8 mouse cellular contexts compared by ENCODE assay signal in genomic region chr6:71757039-71757894, GRCm38 (mm10). TPM values are rescaled to one million over a fixed set of nuclear protein-coding genes. Genes with fewer than 3 reads are reported as not detected.
DNase-seq lines count a peak whose midpoint lies in the region; ATAC-seq and TF ChIP-seq lines count a peak whose summit lies in the region.

No protein-coding gene starts in this region.

- peak; percentile 86 for ATAC-seq in kidney, embryonic 15.5 days (replicated peaks; ENCODE audit: low FRiP score)
- peak; percentile 78 for ATAC-seq in hindbrain, postnatal 0 days
- ATAC-seq in lung, embryonic 15.5 days (ENCODE audit: borderline replicate concordance, extremely low read depth, low FRiP score, low TSS enrichment) = peak; percentile 82; the same call in 1 of the 2 replicates

- no peak for TF ChIP-seq CTCF in cortical plate, adult 2 months (IDR thresholded peaks at IDR 0.05; ENCODE audit: extremely low read depth, insufficient read depth, low read length)
- no peak for TF ChIP-seq CTCF in hindbrain, postnatal 0 days (IDR thresholded peaks at IDR 0.05; ENCODE audit: low read depth)
- no peak for TF ChIP-seq CTCF in cerebellum, adult 2 months (IDR thresholded peaks at IDR 0.05; ENCODE audit: borderline replicate concordance, insufficient read depth, low read depth, low read length)

- H3K27ac ChIP-seq in kidney, embryonic 15.5 days = no peak overlapping the region
- H3K27ac ChIP-seq in cortical plate, adult 2 months (ENCODE audit: insufficient read depth, low read length) = peak overlapping the region; percentile 45; the same call in 1 of the 2 replicates
- H3K27ac ChIP-seq in hindbrain, postnatal 0 days = peak overlapping the region; percentile 65; the same call in 1 of the 2 replicates
- no peak overlapping the region for H3K27ac ChIP-seq in lung, embryonic 15.5 days
- H3K27ac ChIP-seq in cerebellum, adult 2 months (ENCODE audit: insufficient read depth, low read length) = no peak overlapping the region

- no peak for DNase-seq in kidney, adult 11 months
- DNase-seq in gastrocnemius, adult 8-10 months (ENCODE audit: low spot score in 2 of 2) = peak; percentile 68 to 80
- DNase-seq in hindbrain, postnatal 0 days (ENCODE audit: low spot score) = peak; percentile 54
- DNase-seq in retina, postnatal 1 day = peak; percentile 77
- no peak for DNase-seq in cerebellum, adult 2 months

- no peaks in the 10 kb centered on the region for H3K9me3 ChIP-seq in kidney, embryonic 15.5 days (replicated peaks)
- H3K9me3 ChIP-seq in hindbrain, postnatal 0 days (ENCODE audit: low read length) = no peaks in the 10 kb centered on the region
- H3K9me3 ChIP-seq in lung, embryonic 15.5 days = no peaks in the 10 kb centered on the region

- no peaks in the 10 kb centered on the region for H3K36me3 ChIP-seq in kidney, embryonic 15.5 days
- peaks cover 9% of the 10 kb centered on the region; the same call in 1 of the 2 replicates for H3K36me3 ChIP-seq in hindbrain, postnatal 0 days (ENCODE audit: insufficient read depth, low read length)
- H3K36me3 ChIP-seq in lung, embryonic 15.5 days = no peaks in the 10 kb centered on the region

- H3K4me3 ChIP-seq in kidney, embryonic 15.5 days (replicated peaks) = no peak overlapping the region
- H3K4me3 ChIP-seq in cortical plate, adult 2 months (ENCODE audit: insufficient read depth, low read length) = no peak overlapping the region
- H3K4me3 ChIP-seq in hindbrain, postnatal 0 days (ENCODE audit: low read length) = no peak overlapping the region
- H3K4me3 ChIP-seq in lung, embryonic 15.5 days = no peak overlapping the region
- no peak overlapping the region for H3K4me3 ChIP-seq in cerebellum, adult 2 months (replicated peaks; ENCODE audit: insufficient read depth, low read depth, low read length)

- peaks cover 14% of the 10 kb centered on the region for H3K4me1 ChIP-seq in kidney, embryonic 15.5 days
- H3K4me1 ChIP-seq in cortical plate, adult 2 months (ENCODE audit: control insufficient read depth, insufficient read depth, low read length) = peaks cover 12% of the 10 kb centered on the region
- H3K4me1 ChIP-seq in hindbrain, postnatal 0 days (ENCODE audit: insufficient read depth, low read length) = peaks cover 6% of the 10 kb centered on the region; the same call in 1 of the 2 replicates
- peaks cover 23% of the 10 kb centered on the region; the same call in 1 of the 2 replicates for H3K4me1 ChIP-seq in lung, embryonic 15.5 days
- H3K4me1 ChIP-seq in cerebellum, adult 2 months (ENCODE audit: control insufficient read depth, insufficient read depth, low read length) = no peaks in the 10 kb centered on the region; the same call in 1 of the 2 replicates

- H3K27me3 ChIP-seq in kidney, embryonic 15.5 days = no peaks in the 10 kb centered on the region
- H3K27me3 ChIP-seq in hindbrain, postnatal 0 days (ENCODE audit: insufficient read depth, low read length) = no peaks in the 10 kb centered on the region
- H3K27me3 ChIP-seq in lung, embryonic 15.5 days = no peaks in the 10 kb centered on the region
- no peaks in the 10 kb centered on the region for H3K27me3 ChIP-seq in cerebellum, adult 2 months (ENCODE audit: control insufficient read depth, insufficient read depth, low read length)

- H3K4me2 ChIP-seq in kidney, embryonic 15.5 days = no peak overlapping the region
- H3K4me2 ChIP-seq in hindbrain, postnatal 0 days (ENCODE audit: low read depth, low read length) = no peak overlapping the region
- no peak overlapping the region for H3K4me2 ChIP-seq in lung, embryonic 15.5 days

- 36% methylated on average over 10 of the region's 10 CpGs for WGBS in kidney, embryonic 15.5 days
- 44% methylated on average over 10 of the region's 10 CpGs for WGBS in hindbrain, postnatal 0 days
- 43% methylated on average over 10 of the region's 10 CpGs for WGBS in lung, embryonic 15.5 days
- 44% methylated on average over 10 of the region's 10 CpGs for WGBS in cerebellum, adult 2 months

- no peak overlapping the region for H3K9ac ChIP-seq in kidney, embryonic 15.5 days
- no peak overlapping the region for H3K9ac ChIP-seq in hindbrain, postnatal 0 days (replicated peaks; ENCODE audit: low read length)
- no peak overlapping the region for H3K9ac ChIP-seq in lung, embryonic 15.5 days

- no peak for TF ChIP-seq POLR2A in cortical plate, adult 2 months (IDR thresholded peaks at IDR 0.05; ENCODE audit: extremely low read depth, insufficient read depth, low read length)
- no peak for TF ChIP-seq POLR2A in cerebellum, adult 2 months (IDR thresholded peaks at IDR 0.05; ENCODE audit: borderline replicate concordance, insufficient read depth, low read length)

RNA-seq across cellular contexts. Expression of gene Reep1, which starts 49.9 kb away (rescaled TPM):
- 13.2 and 15.0 TPM in 2 replicates for polyA plus RNA-seq in kidney, embryonic 15.5 days (2015; fragmentation: Nextera tagmentation; extraction: Ambion mirVana)
- 76.3 and 79.2 TPM in 2 replicates for polyA plus RNA-seq in cortical plate, adult 2 months (2012; rRNA removed)
- total RNA-seq in gastrocnemius, adult 8-10 months (2022) = 10 to 100 TPM; 58.1 to 89.1 (median 69.7) TPM
- 319 and 369 TPM in 2 replicates for total RNA-seq in hindbrain, postnatal 0 days (2014; rRNA removed)
- polyA plus RNA-seq in hindbrain, postnatal 0 days (2015; fragmentation: Nextera tagmentation; extraction: Ambion mirVana) = 188 and 213 TPM in 2 replicates
- 17.4 and 18.1 TPM in 2 replicates for polyA plus RNA-seq in lung, embryonic 15.5 days (2015; fragmentation: Nextera tagmentation; extraction: Ambion mirVana)
- 74.0 and 82.1 TPM in 2 replicates for polyA plus RNA-seq in cerebellum, adult 2 months (2012; rRNA removed)

Comparison
In these comparisons a context has a peak if more than half of its experiments do, and no peak if none do; other contexts are left out.
1. H3K27ac ChIP-seq: peak in cortical plate, adult 2 months (single experiment) and hindbrain, postnatal 0 days (single experiment); none in kidney, embryonic 15.5 days (single experiment), lung, embryonic 15.5 days (single experiment) and cerebellum, adult 2 months (single experiment).
2. DNase-seq: peak in gastrocnemius, adult 8-10 months (2 of 2), hindbrain, postnatal 0 days (single experiment) and retina, postnatal 1 day (single experiment); none in kidney, adult 11 months (single experiment) and cerebellum, adult 2 months (0 of 2).
3. Peak in every context shown above with its lines, with median percentiles within 50 percentile points of each other: ATAC-seq.